Mouse (Mus musculus) layer of hippocampus, postnatal 14 days (tissue): ENCODE measurements around the gene Otor. TPM values are rescaled to one million over a fixed set of nuclear protein-coding genes. Genes with fewer than 3 reads are reported as not detected.

Source experiments
- DNase-seq, 2 experiments: peaks; one replicate each; pipeline ENCODE4 v3.0.0; 2021 to 2022; ENCODE audit warnings: low spot score in 2 of 2, mixed read lengths in 1 of 2
- long read RNA-seq, 2 experiments: library from polyadenylated mRNA; stranded (forward); transcript quantifications; one replicate each; pipeline ENCODE4 v2.0.0; 2021
- total RNA-seq, 2 experiments: library from RNA; stranded (reverse); gene quantifications; 2 replicates each; pipeline ENCODE4 v1.2.3; 2021

Otor gene
- total RNA-seq: not detected
- long read RNA-seq, experiment 1: 0 reads
- long read RNA-seq, experiment 2: 0 reads

- DNase-seq: no peak
Observed at GRCm38 (mm10) chr2:143078198-143078851, at the start of gene Otor. Gene Otor (plus strand): TSS chr2:143078473.

- DNase-seq: no peak
Observed at GRCm38 (mm10) chr2:143031283-143031682, 47.0 kb upstream of the Otor start.

GRCm38 (mm10) chr2:143032378-143033255 lies 45.7 kb upstream of the Otor start:
- DNase-seq: peak; percentile 6 to 13

GRCm38 (mm10) chr2:143034350-143035085 lies 43.8 kb upstream of the Otor start:
- no peak for DNase-seq

GRCm38 (mm10) chr2:143035086-143035593 lies 43.1 kb upstream of the Otor start:
- peak; percentile 9 to 21 for DNase-seq

- no peak for DNase-seq
Observed at GRCm38 (mm10) chr2:143041596-143041995, 36.7 kb upstream of the Otor start.

GRCm38 (mm10) chr2:143055251-143055650 lies 23.0 kb upstream of the Otor start:
- no peak for DNase-seq

GRCm38 (mm10) chr2:143056736-143057135 lies 21.5 kb upstream of the Otor start:
- DNase-seq: peak in 1 of 2 experiments; percentile 24

- DNase-seq: no peak
Observed at GRCm38 (mm10) chr2:143062432-143062811, 15.9 kb upstream of the Otor start.

- peak; percentile 82 to 86 for DNase-seq
Observed at GRCm38 (mm10) chr2:143062812-143063792, 15.2 kb upstream of the Otor start, which contains the start of gene Snrpb2. Gene Snrpb2 (plus strand): TSS chr2:143063039.

- no peak for DNase-seq
Observed at GRCm38 (mm10) chr2:143065914-143066313, 12.4 kb upstream of the Otor start.

- no peak for DNase-seq
Observed at GRCm38 (mm10) chr2:143081693-143082092, 3.4 kb downstream of the Otor start.

GRCm38 (mm10) chr2:143084852-143085397 lies 6.7 kb downstream of the Otor start:
- no peak for DNase-seq

GRCm38 (mm10) chr2:143089866-143090265 lies 11.6 kb downstream of the Otor start:
- no peak for DNase-seq

GRCm38 (mm10) chr2:143093726-143094125 lies 15.5 kb downstream of the Otor start:
- DNase-seq: peak; percentile 79 to 89

- no peak for DNase-seq
Observed at GRCm38 (mm10) chr2:143094761-143095160, 16.5 kb downstream of the Otor start.

GRCm38 (mm10) chr2:143097170-143097569 lies 18.9 kb downstream of the Otor start:
- DNase-seq: no peak

- peak in 1 of 2 experiments; percentile 63 for DNase-seq
Observed at GRCm38 (mm10) chr2:143113859-143114258, 35.6 kb downstream of the Otor start.

- DNase-seq: peak; percentile 32 to 72
Observed at GRCm38 (mm10) chr2:143114716-143115115, 36.4 kb downstream of the Otor start.

- peak in 1 of 2 experiments; percentile 37 for DNase-seq
Observed at GRCm38 (mm10) chr2:143117453-143117852, 39.2 kb downstream of the Otor start.
